Mouse (Mus musculus): Measurements from ENCODE around the gene Wwox.

- TF ChIP-seq CTCF (IDR thresholded peaks at IDR 0.05; ENCODE audit: low read depth) (peak; percentile 70), EP300 (IDR thresholded peaks at IDR 0.05; ENCODE audit: low read depth) (no peak)
Observed at GRCm38 (mm10) chr8:114390465-114391254, 48.8 kb upstream of the Wwox start.

All from liver, embryonic 14.5 days (tissue).